Mouse (Mus musculus) liver, embryonic 13.5 days (tissue): ENCODE measurements at regions not wholly inside any gene's neighbourhood (a gene's known extent, or its start where the extent isn't known, plus 50 kb on each side); places are given as distances from the start of the nearest gene placed in this dataset.

Experiments used
- ATAC-seq: fragments of 200-750 bp; cut with Nextera tagmentation; 2 replicates; pipeline ENCODE4 v1.8.0; 2017; ENCODE audit warnings: low read depth, mild to moderate bottlenecking, moderate number of reproducible peaks, moderate library complexity
- DNase-seq: peaks from one replicate; pipeline ENCODE4 v3.0.0; 2022
- H3K27ac ChIP-seq: fragments of 300-500 bp; sonication (generic); 2 replicates; pipeline ENCODE4 v1.5.1; 2015; ENCODE audit warnings: moderate library complexity, mild to moderate bottlenecking, inconsistent platforms
- H3K27me3 ChIP-seq: fragments of 300-500 bp; sonication (generic); 2 replicates; pipeline ENCODE4 v1.6.1; 2015; ENCODE audit warnings: mild to moderate bottlenecking, inconsistent platforms
- H3K36me3 ChIP-seq: fragments of 300-500 bp; sonication (generic); 2 replicates; pipeline ENCODE4 v1.6.1; 2015; ENCODE audit warnings: mild to moderate bottlenecking, inconsistent platforms
- H3K4me1 ChIP-seq: fragments of 300-500 bp; sonication (generic); replicated peaks from 2 replicates; pipeline ENCODE4 v1.6.1; 2015; ENCODE audit warnings: inconsistent platforms
- H3K4me2 ChIP-seq: fragments of 300-500 bp; sonication (generic); 2 replicates; pipeline ENCODE4 v1.6.1; 2015; ENCODE audit warnings: inconsistent platforms, mild to moderate bottlenecking, moderate library complexity
- H3K4me3 ChIP-seq: fragments of 300-500 bp; sonication (generic); replicated peaks from 2 replicates; pipeline ENCODE4 v1.5.1; 2015; ENCODE audit warnings: mild to moderate bottlenecking, inconsistent platforms
- H3K9ac ChIP-seq: fragments of 300-500 bp; sonication (generic); 2 replicates; pipeline ENCODE4 v1.6.1; 2015; ENCODE audit warnings: mild to moderate bottlenecking, inconsistent platforms
- H3K9me3 ChIP-seq: fragments of 300-500 bp; sonication (generic); replicated peaks from 2 replicates; pipeline ENCODE4 v1.6.1; 2016; ENCODE audit warnings: inconsistent platforms
- WGBS: fragments of 180-500 bp; shearing (Covaris S2); methylation state at CpG from one replicate; pipeline ENCODE4 v1.1.7; 2015; ENCODE audit not compliant: insufficient replicate concordance; 5-methylcytosine and 5-hydroxymethylcytosine counted together

- H3K36me3 ChIP-seq = no peaks in the 10 kb centered on the region
- no peaks in the 10 kb centered on the region for H3K4me1 ChIP-seq
- no peaks in the 10 kb centered on the region for H3K27me3 ChIP-seq
- DNase-seq = no peak
- no peak overlapping the region for H3K4me3 ChIP-seq
- H3K4me2 ChIP-seq = no peak overlapping the region
- no peak for ATAC-seq
- WGBS = 58% methylated on average over 6 of the region's 6 CpGs
- H3K9ac ChIP-seq = no peak overlapping the region
- H3K9me3 ChIP-seq = no peaks in the 10 kb centered on the region
- H3K27ac ChIP-seq = no peak overlapping the region
These were observed 205.2 kb downstream of the Gm11077 start for GRCm38 (mm10) chr6:140934286-140934685.

DNA sequence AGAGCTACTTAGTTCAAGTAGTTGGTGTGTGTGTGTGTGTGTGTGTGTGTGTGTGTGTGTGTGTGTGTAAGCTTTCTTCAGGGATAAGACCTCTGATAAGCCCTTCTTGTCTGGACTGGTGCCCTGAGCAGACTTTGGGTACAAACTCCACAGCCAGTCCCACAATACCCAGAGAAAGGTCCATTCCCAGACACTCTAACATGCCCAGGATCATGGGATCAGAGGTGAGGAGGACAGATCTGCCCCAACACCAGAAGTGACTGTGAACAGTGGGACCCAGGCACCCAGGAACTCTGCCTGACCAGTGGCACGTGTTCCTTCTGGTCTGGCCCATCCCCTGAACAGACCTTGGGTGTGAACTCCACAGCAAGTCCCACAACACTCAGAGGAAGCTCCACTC, 208.9 kb downstream of the Gm11077 start:
- Histone ChIP-seq H3K27ac (no peak overlapping the region), H3K4me2 (no peak overlapping the region), H3K9me3 (no peaks in the 10 kb centered on the region), H3K9ac (no peak overlapping the region), H3K4me3 (no peak overlapping the region), H3K27me3 (no peaks in the 10 kb centered on the region), H3K4me1 (no peaks in the 10 kb centered on the region), H3K36me3 (no peaks in the 10 kb centered on the region)
- WGBS = 60% methylated on average over 1 of the region's 1 CpGs
- DNase-seq = no peak
- no peak for ATAC-seq

GRCm38 (mm10) chr6:140946720-140947119, 217.6 kb downstream of the Gm11077 start:
- no peaks in the 10 kb centered on the region for H3K36me3 ChIP-seq

DNA sequence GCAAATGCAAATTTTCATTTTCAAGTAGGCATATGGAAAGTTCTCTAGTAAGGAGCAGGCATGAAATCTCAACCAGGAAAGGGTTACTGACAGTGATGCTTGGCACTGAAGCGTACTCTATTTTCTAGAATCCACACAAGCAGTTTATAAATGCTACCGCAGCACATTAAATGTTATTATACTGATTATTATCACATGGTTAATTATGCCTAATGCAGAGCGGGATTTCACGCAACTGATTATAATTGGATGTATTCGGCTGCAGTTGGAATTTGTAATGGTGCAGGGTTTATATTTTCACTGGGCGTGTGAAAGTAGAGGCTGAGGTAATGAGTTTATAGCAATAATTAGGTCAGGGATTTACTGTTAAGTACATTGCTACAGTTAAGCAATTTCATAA, 221.4 kb downstream of the Gm11077 start:
- DNase-seq (no peak), ATAC-seq (no peak)
- no peak overlapping the region for H3K4me2 ChIP-seq
- no peak overlapping the region for H3K27ac ChIP-seq
- no peaks in the 10 kb centered on the region for H3K27me3 ChIP-seq
- H3K9ac ChIP-seq = no peak overlapping the region
- H3K4me3 ChIP-seq = no peak overlapping the region
- no peaks in the 10 kb centered on the region for H3K36me3 ChIP-seq
- 73% methylated on average over 6 of the region's 6 CpGs for WGBS
- H3K9me3 ChIP-seq = no peaks in the 10 kb centered on the region
- no peaks in the 10 kb centered on the region for H3K4me1 ChIP-seq

More at GRCm38 (mm10) chr6:140946720-140947119, 217.6 kb downstream of the Gm11077 start:
- 45% methylated on average over 2 of the region's 2 CpGs for WGBS
- 0 out of 2 replicates have a peak, but pooled peaks cover 3% of the 10 kb centered on the region for H3K9me3 ChIP-seq
- H3K27ac ChIP-seq = no peak overlapping the region
- no peaks in the 10 kb centered on the region for H3K4me1 ChIP-seq
- no peak overlapping the region for H3K4me3 ChIP-seq
- H3K4me2 ChIP-seq = no peak overlapping the region
- no peak for ATAC-seq
- no peak overlapping the region for H3K9ac ChIP-seq
- H3K27me3 ChIP-seq = no peaks in the 10 kb centered on the region
- DNase-seq = no peak

GRCm38 (mm10) chr6:140953256-140953655, 224.2 kb downstream of the Gm11077 start:
- Histone ChIP-seq H3K4me3 (no peak overlapping the region), H3K9ac (no peak overlapping the region), H3K27ac (no peak overlapping the region), H3K4me1 (no peaks in the 10 kb centered on the region), H3K36me3 (no peaks in the 10 kb centered on the region), H3K4me2 (no peak overlapping the region), H3K9me3 (no peaks in the 10 kb centered on the region), H3K27me3 (no peaks in the 10 kb centered on the region)
- ATAC-seq (no peak), DNase-seq (no peak)

- H3K4me2 ChIP-seq = no peak overlapping the region
These were observed 224.6 kb downstream of the Gm11077 start for GRCm38 (mm10) chr6:140953721-140954120.

DNA sequence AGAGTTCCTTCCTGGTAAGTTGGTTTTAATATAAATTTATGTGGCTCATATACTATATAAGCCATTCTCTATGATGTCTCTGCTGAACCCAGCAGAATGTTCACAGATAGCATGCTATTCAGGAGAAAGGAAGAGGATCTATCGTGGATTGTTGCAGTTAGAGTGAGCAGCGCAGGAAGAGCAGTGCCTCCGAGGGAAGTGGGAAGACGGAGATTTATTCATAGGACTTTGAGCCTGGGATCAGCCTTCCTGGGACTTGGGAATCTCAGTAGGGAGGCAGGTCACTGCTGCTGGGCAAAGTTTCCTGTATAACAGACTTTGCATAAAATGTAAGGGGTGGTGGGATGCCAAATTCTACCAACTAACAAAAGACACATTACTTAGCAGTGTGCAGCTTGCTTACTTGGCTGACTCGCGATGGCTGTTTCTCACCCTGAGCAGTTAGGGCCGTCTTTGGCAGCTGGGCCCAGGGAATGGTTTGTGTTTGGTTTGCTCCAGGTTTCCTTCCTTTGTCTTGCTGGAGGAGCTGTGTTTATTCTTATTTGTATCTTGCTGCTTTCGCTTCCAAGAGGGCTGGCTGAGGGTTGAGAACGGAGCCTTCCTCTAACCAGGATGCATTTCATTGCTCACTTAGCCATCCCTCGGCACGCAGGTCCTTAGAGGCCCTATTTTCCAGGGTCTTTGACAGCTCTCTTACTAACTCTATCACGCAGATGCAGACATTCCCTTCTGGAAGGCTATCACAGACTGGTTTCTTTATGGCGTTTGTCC, 226.9 kb downstream of the Gm11077 start:
- no peaks in the 10 kb centered on the region for H3K36me3 ChIP-seq
- WGBS = 45% methylated on average over 13 of the region's 13 CpGs
- H3K4me1 ChIP-seq = no peaks in the 10 kb centered on the region
- ATAC-seq (no peak), DNase-seq (no peak)
- H3K4me3 ChIP-seq = no peak overlapping the region
- H3K9me3 ChIP-seq = no peaks in the 10 kb centered on the region
- no peaks in the 10 kb centered on the region for H3K27me3 ChIP-seq
- H3K27ac ChIP-seq = no peak overlapping the region
- H3K9ac ChIP-seq = no peak overlapping the region
- no peak overlapping the region for H3K4me2 ChIP-seq

More at GRCm38 (mm10) chr6:140953721-140954120, 224.6 kb downstream of the Gm11077 start:
- H3K4me1 ChIP-seq = no peaks in the 10 kb centered on the region
- no peaks in the 10 kb centered on the region for H3K9me3 ChIP-seq
- no peak overlapping the region for H3K4me3 ChIP-seq
- WGBS = 69% methylated on average over 1 of the region's 1 CpGs
- H3K27me3 ChIP-seq = no peaks in the 10 kb centered on the region
- H3K27ac ChIP-seq = no peak overlapping the region
- ATAC-seq (no peak), DNase-seq (no peak)
- no peak overlapping the region for H3K9ac ChIP-seq
- H3K36me3 ChIP-seq = no peaks in the 10 kb centered on the region

GRCm38 (mm10) chr6:140956522-140956863, 227.4 kb downstream of the Gm11077 start:
- Histone ChIP-seq H3K4me1 (no peaks in the 10 kb centered on the region), H3K4me2 (no peak overlapping the region), H3K9ac (no peak overlapping the region), H3K27ac (no peak overlapping the region), H3K9me3 (no peaks in the 10 kb centered on the region), H3K4me3 (no peak overlapping the region), H3K27me3 (no peaks in the 10 kb centered on the region), H3K36me3 (no peaks in the 10 kb centered on the region)
- DNase-seq (no peak), ATAC-seq (no peak)
- WGBS = 72% methylated on average over 4 of the region's 4 CpGs

DNA sequence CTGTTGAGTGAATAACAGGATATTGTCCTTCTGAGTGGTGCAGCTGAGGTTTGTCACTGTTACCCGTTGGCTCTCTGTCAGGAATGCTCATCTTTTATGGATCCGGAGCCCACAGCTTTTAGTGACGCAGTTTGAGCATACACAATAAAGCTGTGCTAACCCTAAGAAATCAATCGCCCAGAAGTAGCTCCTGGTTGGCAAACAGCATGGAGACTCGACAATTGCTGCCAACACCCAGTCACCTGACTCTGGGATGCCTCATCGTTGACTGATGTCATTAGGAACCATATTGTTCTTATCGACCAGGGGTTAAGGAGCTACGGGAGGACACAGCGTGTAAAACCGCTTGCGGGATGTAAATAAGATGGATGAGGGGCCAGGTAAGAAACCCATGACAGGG, 232.9 kb downstream of the Gm11077 start:
- no peak for ATAC-seq
- no peak overlapping the region for H3K4me2 ChIP-seq
- no peak overlapping the region for H3K9ac ChIP-seq
- no peak overlapping the region for H3K27ac ChIP-seq
- H3K4me1 ChIP-seq = no peaks in the 10 kb centered on the region
- WGBS = 77% methylated on average over 11 of the region's 11 CpGs
- H3K4me3 ChIP-seq = no peak overlapping the region
- H3K27me3 ChIP-seq = no peaks in the 10 kb centered on the region
- no peak for DNase-seq
- no peaks in the 10 kb centered on the region for H3K36me3 ChIP-seq
- H3K9me3 ChIP-seq = no peaks in the 10 kb centered on the region

- no peak for ATAC-seq
- no peak for DNase-seq
- no peak overlapping the region for H3K4me3 ChIP-seq
- H3K9ac ChIP-seq = no peak overlapping the region
- WGBS = 46% methylated on average over 4 of the region's 4 CpGs
- no peaks in the 10 kb centered on the region for H3K4me1 ChIP-seq
- no peak overlapping the region for H3K4me2 ChIP-seq
- H3K9me3 ChIP-seq = no peaks in the 10 kb centered on the region
- H3K36me3 ChIP-seq = no peaks in the 10 kb centered on the region
- no peak overlapping the region for H3K27ac ChIP-seq
- no peaks in the 10 kb centered on the region for H3K27me3 ChIP-seq
These were observed 233.5 kb downstream of the Gm11077 start for GRCm38 (mm10) chr6:140962563-140962962.

DNA sequence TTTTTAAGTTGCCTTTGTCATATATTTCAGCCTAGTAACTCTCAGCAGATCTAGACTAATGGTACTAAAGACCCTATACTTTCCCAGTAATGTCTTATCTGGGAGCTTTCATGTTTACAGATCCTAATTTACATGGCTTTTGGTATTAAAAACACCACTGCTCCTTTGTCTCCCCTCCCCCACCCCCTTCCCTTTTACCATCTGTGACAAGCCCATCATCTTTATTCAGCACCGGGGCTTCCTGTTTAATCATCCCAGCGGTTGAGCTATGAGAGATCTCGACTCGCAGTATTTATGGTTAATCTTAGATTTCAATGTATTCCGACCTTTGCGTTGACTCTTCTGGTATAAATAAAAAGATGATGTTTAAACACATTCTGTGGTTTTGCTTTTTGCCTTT, 244.6 kb downstream of the Gm11077 start:
- H3K9ac ChIP-seq = no peak overlapping the region
- ATAC-seq = no peak
- WGBS = 74% methylated on average over 6 of the region's 6 CpGs

DNA sequence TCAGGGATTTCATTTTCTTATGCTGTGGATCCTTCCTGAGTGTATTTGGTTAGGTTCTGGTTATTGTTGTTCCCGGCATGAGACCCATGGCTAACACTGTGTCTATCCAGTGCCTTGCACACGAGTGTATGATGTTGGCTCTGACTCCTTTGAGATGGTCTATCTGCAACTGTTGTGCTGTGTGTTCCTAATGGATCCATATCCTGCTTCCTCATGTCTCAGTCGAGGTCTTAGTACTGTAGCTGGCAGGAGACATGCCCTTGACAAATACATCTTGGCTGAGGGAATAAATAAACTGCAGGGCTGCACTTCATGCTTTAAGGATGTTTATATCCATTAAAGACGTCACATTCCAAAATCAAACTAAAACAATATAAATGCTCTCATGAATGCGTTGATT, 247.9 kb downstream of the Gm11077 start:
- H3K27me3 ChIP-seq = no peaks in the 10 kb centered on the region
- ATAC-seq (no peak), DNase-seq (no peak)
- 56% methylated on average over 5 of the region's 5 CpGs for WGBS
- no peak overlapping the region for H3K27ac ChIP-seq
- H3K4me3 ChIP-seq = no peak overlapping the region
- no peaks in the 10 kb centered on the region for H3K4me1 ChIP-seq
- H3K9me3 ChIP-seq = 0 out of 2 replicates have a peak, but pooled peaks cover 14% of the 10 kb centered on the region
- no peak overlapping the region for H3K9ac ChIP-seq
- no peaks in the 10 kb centered on the region for H3K36me3 ChIP-seq
- H3K4me2 ChIP-seq = no peak overlapping the region

More for the DNA sequence above, 244.6 kb downstream of the Gm11077 start:
- Histone ChIP-seq H3K4me3 (no peak overlapping the region), H3K4me1 (no peaks in the 10 kb centered on the region), H3K27me3 (no peaks in the 10 kb centered on the region), H3K4me2 (no peak overlapping the region), H3K27ac (no peak overlapping the region), H3K36me3 (no peaks in the 10 kb centered on the region), H3K9me3 (0 out of 2 replicates have a peak, but pooled peaks cover 15% of the 10 kb centered on the region)
- no peak for DNase-seq
